Mouse (Mus musculus) olfactory bulb, adult 2 months (tissue): ENCODE data around the gene Emc9.

Experiments
- CTCF ChIP-seq: fragments of 200-500 bp; IDR thresholded peaks from 2 replicates; pipeline ENCODE4 v1.5.1; 2012; ENCODE audit warnings: low read depth, mild to moderate bottlenecking, low read length, moderate library complexity; ENCODE audit not compliant: insufficient read depth
- POLR2A ChIP-seq: fragments of 200-500 bp; IDR thresholded peaks from 2 replicates; pipeline ENCODE4 v1.6.1; 2012; ENCODE audit warnings: mild to moderate bottlenecking, low read depth, low read length, moderate library complexity; ENCODE audit not compliant: insufficient read depth

DNA sequence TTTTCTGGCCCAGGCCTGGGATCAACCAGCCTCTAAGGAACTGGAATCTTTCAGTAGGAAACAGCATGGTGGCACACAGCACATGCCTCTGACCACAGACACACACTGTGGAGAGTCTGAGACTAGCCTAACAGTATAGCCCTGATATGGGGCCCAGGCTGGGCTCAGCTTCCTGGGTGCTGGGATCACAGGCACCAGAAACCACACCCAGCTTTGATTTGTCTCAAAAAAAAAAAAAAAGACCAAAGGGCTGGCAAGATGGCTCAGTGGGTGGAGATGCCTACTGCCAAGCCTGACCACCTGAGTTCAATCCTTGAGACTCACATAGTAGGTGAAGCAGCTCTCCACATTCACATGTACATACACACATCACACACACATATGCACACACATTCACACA lies 30.5 kb downstream of the Emc9 start:
- no peak for TF ChIP-seq CTCF
- TF ChIP-seq POLR2A: no peak
